Mouse (Mus musculus) megakaryocyte, embryonic 14.5 days (primary cell): ENCODE data around the gene Pus7l.

ENCODE experiments used
- FLI1 ChIP-seq: IDR thresholded peaks from 2 replicates; pipeline ENCODE4 v1.6.1; 2012; ENCODE audit warnings: low read length, inconsistent platforms, mixed read lengths
- GATA1 ChIP-seq: IDR thresholded peaks from 3 replicates; pipeline ENCODE4 v1.6.1; 2012; ENCODE audit warnings: mixed read lengths, low read length, inconsistent platforms, borderline replicate concordance

GRCm38 (mm10) chr15:94571501-94571900, 28.2 kb upstream of the Pus7l start:
- TF ChIP-seq GATA1 = no peak
- TF ChIP-seq FLI1 = no peak
